Mouse (Mus musculus): ENCODE measurements around the gene Sspn. TPM values are rescaled to one million over a fixed set of nuclear protein-coding genes. Genes with fewer than 3 reads are reported as not detected.
A peak's percentile ranks its signal among the peaks of the same experiment; 100 is the strongest.

Gene Sspn
- total RNA-seq (2014; rRNA removed; ENCODE audit: low replicate concordance) (64.2 and 74.1 TPM in 2 replicates), polyA plus RNA-seq (2015; fragmentation: Nextera tagmentation; extraction: Ambion mirVana) (92.0 and 93.6 TPM in 2 replicates)

- DNase-seq (ENCODE audit: low spot score) = no peak
- peaks cover 7% of the 10 kb centered on the region for H3K4me1 ChIP-seq (ENCODE audit: control insufficient read depth, insufficient read depth)
- no peaks in the 10 kb centered on the region for H3K9me3 ChIP-seq (replicated peaks; ENCODE audit: control insufficient read depth, low read length)
- H3K27ac ChIP-seq (ENCODE audit: low read depth) = no peak within 1 kb of the TSS
- no peak for TF ChIP-seq EP300 (IDR thresholded peaks at IDR 0.05; ENCODE audit: low read depth)
- no peak within 1 kb of the TSS for H3K4me3 ChIP-seq (ENCODE audit: low read depth, low read length)
- no peak within 1 kb of the TSS for H3K9ac ChIP-seq (replicated peaks; ENCODE audit: low read depth, low read length)
- H3K27me3 ChIP-seq (ENCODE audit: control insufficient read depth, insufficient read depth, low read length) = no peaks in the 10 kb centered on the region
- no peaks in the 10 kb centered on the region for H3K36me3 ChIP-seq (replicated peaks; ENCODE audit: control insufficient read depth, insufficient read depth, low read length)
- no peak for ATAC-seq (ENCODE audit: insufficient read depth, low read depth)
- no peak within 1 kb of the TSS for H3K4me2 ChIP-seq (ENCODE audit: low read depth, low read length)
- WGBS = 59% methylated on average over 3 of the region's 3 CpGs
Measured at GRCm38 (mm10) chr6:145931341-145931740, at the start of gene Sspn. Gene Sspn, plus strand, starts transcription at chr6:145931641.

DNA sequence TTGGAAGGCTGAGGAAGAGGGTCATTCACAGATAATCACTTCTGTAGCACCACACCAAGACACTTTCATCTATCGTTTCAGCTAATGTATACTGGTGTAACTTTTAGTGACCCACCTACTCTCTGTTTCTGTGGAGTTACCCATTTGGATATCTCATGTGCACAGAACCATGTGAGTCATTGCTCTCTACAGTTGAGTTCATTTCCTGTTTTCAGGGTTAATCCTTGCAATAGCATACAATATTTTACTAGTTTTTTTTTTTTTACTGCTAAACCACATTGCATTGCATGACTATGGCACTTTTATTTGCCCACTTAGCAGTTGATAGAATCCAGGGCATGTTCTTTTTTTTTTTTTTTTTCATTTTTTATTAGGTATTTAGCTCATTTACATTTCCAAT is 48.4 kb upstream of the Sspn start:
- Histone ChIP-seq H3K4me2 (ENCODE audit: low read depth, low read length) (no peak overlapping the region), H3K4me1 (ENCODE audit: control insufficient read depth, insufficient read depth) (peaks cover 6% of the 10 kb centered on the region; the same call in 1 of the 2 replicates), H3K27ac (ENCODE audit: low read depth) (no peak overlapping the region), H3K9ac (replicated peaks; ENCODE audit: low read depth, low read length) (no peak overlapping the region), H3K27me3 (ENCODE audit: control insufficient read depth, insufficient read depth, low read length) (no peaks in the 10 kb centered on the region), H3K9me3 (replicated peaks; ENCODE audit: control insufficient read depth, low read length) (no peaks in the 10 kb centered on the region; the same call in 1 of the 2 replicates), H3K36me3 (replicated peaks; ENCODE audit: control insufficient read depth, insufficient read depth, low read length) (no peaks in the 10 kb centered on the region), H3K4me3 (ENCODE audit: low read depth, low read length) (no peak overlapping the region)
- WGBS = 68% methylated on average over 1 of the region's 1 CpGs
- DNase-seq (ENCODE audit: low spot score) (no peak), ATAC-seq (ENCODE audit: insufficient read depth, low read depth) (no peak)
- TF ChIP-seq EP300 (IDR thresholded peaks at IDR 0.05; ENCODE audit: low read depth) (no peak), CTCF (IDR thresholded peaks at IDR 0.05; ENCODE audit: low read depth) (no peak)

- WGBS = 89% methylated on average over 4 of the region's 4 CpGs
- no peaks in the 10 kb centered on the region; the same call in 1 of the 2 replicates for H3K9me3 ChIP-seq (replicated peaks; ENCODE audit: control insufficient read depth, low read length)
Measured at GRCm38 (mm10) chr6:145883668-145884067, 47.8 kb upstream of the Sspn start.

GRCm38 (mm10) chr6:145885069-145885468 is 46.4 kb upstream of the Sspn start:
- DNase-seq (ENCODE audit: low spot score) (no peak), ATAC-seq (ENCODE audit: insufficient read depth, low read depth) (no peak)
- no peak overlapping the region for H3K9ac ChIP-seq (replicated peaks; ENCODE audit: low read depth, low read length)
- WGBS = 80% methylated on average over 4 of the region's 4 CpGs
- no peak overlapping the region for H3K4me3 ChIP-seq (ENCODE audit: low read depth, low read length)
- no peak overlapping the region for H3K4me2 ChIP-seq (ENCODE audit: low read depth, low read length)
- TF ChIP-seq EP300 (IDR thresholded peaks at IDR 0.05; ENCODE audit: low read depth) (no peak), CTCF (IDR thresholded peaks at IDR 0.05; ENCODE audit: low read depth) (no peak)
- peaks cover 6% of the 10 kb centered on the region; the same call in 1 of the 2 replicates for H3K4me1 ChIP-seq (ENCODE audit: control insufficient read depth, insufficient read depth)
- no peak overlapping the region for H3K27ac ChIP-seq (ENCODE audit: low read depth)
- no peaks in the 10 kb centered on the region for H3K9me3 ChIP-seq (replicated peaks; ENCODE audit: control insufficient read depth, low read length)
- no peaks in the 10 kb centered on the region for H3K36me3 ChIP-seq (replicated peaks; ENCODE audit: control insufficient read depth, insufficient read depth, low read length)
- H3K27me3 ChIP-seq (ENCODE audit: control insufficient read depth, insufficient read depth, low read length) = no peaks in the 10 kb centered on the region

More at GRCm38 (mm10) chr6:145883668-145884067, 47.8 kb upstream of the Sspn start:
- H3K4me1 ChIP-seq (ENCODE audit: control insufficient read depth, insufficient read depth) = peaks cover 6% of the 10 kb centered on the region; the same call in 1 of the 2 replicates
- H3K4me2 ChIP-seq (ENCODE audit: low read depth, low read length) = no peak overlapping the region
- TF ChIP-seq EP300 (IDR thresholded peaks at IDR 0.05; ENCODE audit: low read depth) (no peak), CTCF (IDR thresholded peaks at IDR 0.05; ENCODE audit: low read depth) (no peak)
- DNase-seq (ENCODE audit: low spot score) (no peak), ATAC-seq (ENCODE audit: insufficient read depth, low read depth) (no peak)
- H3K4me3 ChIP-seq (ENCODE audit: low read depth, low read length) = no peak overlapping the region
- no peak overlapping the region for H3K27ac ChIP-seq (ENCODE audit: low read depth)
- no peaks in the 10 kb centered on the region for H3K36me3 ChIP-seq (replicated peaks; ENCODE audit: control insufficient read depth, insufficient read depth, low read length)
- H3K27me3 ChIP-seq (ENCODE audit: control insufficient read depth, insufficient read depth, low read length) = no peaks in the 10 kb centered on the region
- no peak overlapping the region for H3K9ac ChIP-seq (replicated peaks; ENCODE audit: low read depth, low read length)

- whole genome bisulfite sequencing = 11% methylated on average over 8 of the region's 8 CpGs
- H3K27ac ChIP-seq (ENCODE audit: low read depth) = peak overlapping the region; percentile 71
Measured at GRCm38 (mm10) chr6:145886277-145886676, 45.2 kb upstream of the Sspn start.

GRCm38 (mm10) chr6:145887719-145888118 is 43.7 kb upstream of the Sspn start:
- no peak overlapping the region for H3K9ac ChIP-seq (replicated peaks; ENCODE audit: low read depth, low read length)
- no peak overlapping the region for H3K4me2 ChIP-seq (ENCODE audit: low read depth, low read length)
- H3K36me3 ChIP-seq (replicated peaks; ENCODE audit: control insufficient read depth, insufficient read depth, low read length) = no peaks in the 10 kb centered on the region
- H3K27ac ChIP-seq (ENCODE audit: low read depth) = no peak overlapping the region
- no peak for DNase-seq (ENCODE audit: low spot score)
- TF ChIP-seq CTCF (IDR thresholded peaks at IDR 0.05; ENCODE audit: low read depth) = no peak
- no peak for TF ChIP-seq EP300 (IDR thresholded peaks at IDR 0.05; ENCODE audit: low read depth)
- WGBS = 87% methylated on average over 6 of the region's 6 CpGs
- no peaks in the 10 kb centered on the region for H3K27me3 ChIP-seq (ENCODE audit: control insufficient read depth, insufficient read depth, low read length)
- ATAC-seq (ENCODE audit: insufficient read depth, low read depth) = no peak
- no peak overlapping the region for H3K4me3 ChIP-seq (ENCODE audit: low read depth, low read length)
- peaks cover 6% of the 10 kb centered on the region; the same call in 1 of the 2 replicates for H3K4me1 ChIP-seq (ENCODE audit: control insufficient read depth, insufficient read depth)
- no peaks in the 10 kb centered on the region for H3K9me3 ChIP-seq (replicated peaks; ENCODE audit: control insufficient read depth, low read length)

More at GRCm38 (mm10) chr6:145886277-145886676, 45.2 kb upstream of the Sspn start:
- H3K4me2 ChIP-seq (ENCODE audit: low read depth, low read length) = peak overlapping the region; percentile 16; the same call in 1 of the 2 replicates
- H3K9me3 ChIP-seq (replicated peaks; ENCODE audit: control insufficient read depth, low read length) = no peaks in the 10 kb centered on the region
- peaks cover 6% of the 10 kb centered on the region; the same call in 1 of the 2 replicates for H3K4me1 ChIP-seq (ENCODE audit: control insufficient read depth, insufficient read depth)
- no peaks in the 10 kb centered on the region for H3K27me3 ChIP-seq (ENCODE audit: control insufficient read depth, insufficient read depth, low read length)
- TF ChIP-seq CTCF (IDR thresholded peaks at IDR 0.05; ENCODE audit: low read depth) (no peak), EP300 (IDR thresholded peaks at IDR 0.05; ENCODE audit: low read depth) (peak; percentile 35; the same call in 1 of the 2 replicates)
- no peaks in the 10 kb centered on the region for H3K36me3 ChIP-seq (replicated peaks; ENCODE audit: control insufficient read depth, insufficient read depth, low read length)
- ATAC-seq (ENCODE audit: insufficient read depth, low read depth) = peak; percentile 95
- H3K4me3 ChIP-seq (ENCODE audit: low read depth, low read length) = no peak overlapping the region
- H3K9ac ChIP-seq (replicated peaks; ENCODE audit: low read depth, low read length) = no peak overlapping the region
- peak; percentile 92 for DNase-seq (ENCODE audit: low spot score)
